Mouse (Mus musculus): ENCODE data around the gene Aacs. TPM values are rescaled to one million over a fixed set of nuclear protein-coding genes. Genes with fewer than 3 reads are reported as not detected.

Gene Aacs
- polyA plus RNA-seq, 1 experiment from 2014 or later, result 63.6 TPM

DNA sequence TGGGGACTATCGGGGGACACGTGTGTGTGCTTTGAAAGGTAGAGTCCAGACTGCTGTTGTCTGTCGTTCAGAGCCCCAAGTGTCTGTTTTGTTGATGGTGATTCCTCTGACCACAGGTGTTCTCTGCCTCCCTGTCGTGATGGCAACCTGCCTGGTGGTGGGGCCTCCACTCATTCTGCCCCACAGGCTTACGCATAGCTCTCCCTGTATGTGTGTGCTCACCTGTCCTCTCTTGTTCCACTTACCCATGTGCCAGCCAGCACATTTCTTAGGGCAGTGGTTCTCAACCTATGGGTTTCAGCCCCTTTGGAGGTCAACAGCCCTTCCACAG is 17.4 kb downstream of the Aacs start:
- Histone ChIP-seq H3K4me3 (replicated peaks; ENCODE audit: low read depth, low read length) (no peak overlapping the region), H3K9ac (replicated peaks; ENCODE audit: low read length) (no peak overlapping the region), H3K4me1 (ENCODE audit: control insufficient read depth, insufficient read depth, low read length) (no peaks in the 10 kb centered on the region), H3K27me3 (ENCODE audit: control insufficient read depth, insufficient read depth, low read length) (no peaks in the 10 kb centered on the region), H3K27ac (replicated peaks; ENCODE audit: low read depth, low read length) (no peak overlapping the region), H3K36me3 (ENCODE audit: control insufficient read depth, insufficient read depth, low read length) (peaks cover 55% of the 10 kb centered on the region), H3K4me2 (ENCODE audit: low read length) (no peak overlapping the region), H3K9me3 (ENCODE audit: control insufficient read depth, low read length) (no peaks in the 10 kb centered on the region)
- ATAC-seq (ENCODE audit: low FRiP score, low TSS enrichment) (no peak), DNase-seq (no peak)
- 61% methylated on average over 5 of the region's 5 CpGs for WGBS

DNA sequence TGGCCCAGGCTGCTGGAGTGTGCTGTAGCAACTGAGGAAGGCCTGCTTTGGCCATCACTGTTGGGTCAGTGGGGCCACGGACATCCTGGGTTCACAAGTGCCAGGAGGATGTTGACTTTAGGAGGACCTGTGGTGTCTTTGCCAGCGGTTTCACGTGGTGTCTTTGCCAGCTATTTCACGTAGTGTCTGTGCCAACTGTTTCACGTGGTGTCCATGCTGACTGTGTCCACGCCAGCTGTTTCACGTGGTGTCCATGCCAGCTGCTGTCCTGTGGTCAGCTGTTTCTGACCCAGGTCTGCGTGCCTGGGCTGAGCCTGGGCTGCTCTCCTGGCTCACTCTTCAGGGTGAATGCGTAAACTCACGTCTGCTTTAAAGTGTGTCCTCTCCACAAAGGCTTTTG is 20.0 kb downstream of the Aacs start:
- no peak for ATAC-seq (ENCODE audit: low FRiP score, low TSS enrichment)
- Histone ChIP-seq H3K4me2 (ENCODE audit: low read length) (no peak overlapping the region), H3K4me1 (ENCODE audit: control insufficient read depth, insufficient read depth, low read length) (no peaks in the 10 kb centered on the region), H3K27me3 (ENCODE audit: control insufficient read depth, insufficient read depth, low read length) (no peaks in the 10 kb centered on the region), H3K9ac (replicated peaks; ENCODE audit: low read length) (no peak overlapping the region), H3K4me3 (replicated peaks; ENCODE audit: low read depth, low read length) (no peak overlapping the region), H3K36me3 (ENCODE audit: control insufficient read depth, insufficient read depth, low read length) (peaks cover 57% of the 10 kb centered on the region), H3K9me3 (ENCODE audit: control insufficient read depth, low read length) (no peaks in the 10 kb centered on the region), H3K27ac (replicated peaks; ENCODE audit: low read depth, low read length) (no peak overlapping the region)
- 93% methylated on average over 10 of the region's 10 CpGs for WGBS
- DNase-seq, result no peak

DNA sequence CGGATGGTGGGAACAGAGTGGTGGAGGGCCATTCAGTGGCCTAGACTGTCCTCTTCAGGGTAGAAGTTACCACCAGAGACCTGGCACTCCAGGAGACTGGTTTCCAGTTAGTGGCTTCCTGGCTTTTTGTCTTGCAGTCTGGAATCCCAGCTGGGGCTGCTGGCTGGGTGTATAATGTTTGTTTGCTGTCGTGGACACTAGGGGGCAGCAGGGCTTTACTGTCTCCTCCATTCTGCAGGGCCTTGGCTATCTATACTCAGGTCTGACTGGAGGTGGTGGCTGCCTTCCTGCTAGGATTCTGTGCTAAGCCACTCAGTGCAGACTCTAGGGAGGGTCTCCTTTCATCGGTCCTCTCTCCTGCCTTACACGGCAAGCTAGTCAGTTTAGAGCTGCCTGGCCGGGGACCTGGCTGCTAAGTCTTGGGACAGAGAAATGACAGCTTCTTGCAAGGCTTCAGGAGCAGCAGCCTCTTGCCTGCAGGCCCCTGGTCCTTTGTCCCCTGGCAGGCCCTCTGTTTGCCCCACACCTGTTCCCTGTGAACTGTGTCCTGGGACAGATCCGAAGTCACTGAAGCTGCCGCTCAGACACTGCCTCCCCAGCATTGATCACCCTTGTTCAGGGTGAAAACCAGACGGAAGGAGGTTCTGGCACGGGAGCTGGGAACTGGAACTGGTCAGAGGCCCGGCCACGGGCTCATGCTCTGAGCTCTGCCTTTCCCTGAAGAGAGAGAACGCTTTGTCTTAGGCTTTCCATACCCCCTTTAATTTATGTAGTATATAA is 22.4 kb downstream of the Aacs start:
- H3K9me3 ChIP-seq (ENCODE audit: control insufficient read depth, low read length), result no peaks in the 10 kb centered on the region
- H3K36me3 ChIP-seq (ENCODE audit: control insufficient read depth, insufficient read depth, low read length), result peaks cover 40% of the 10 kb centered on the region
- WGBS, result 64% methylated on average over 12 of the region's 12 CpGs
- ATAC-seq (ENCODE audit: low FRiP score, low TSS enrichment) (peak; percentile 37; the same call in 1 of the 2 replicates), DNase-seq (peak; percentile 88)
- no peaks in the 10 kb centered on the region for H3K4me1 ChIP-seq (ENCODE audit: control insufficient read depth, insufficient read depth, low read length)
- H3K4me2 ChIP-seq (ENCODE audit: low read length), result no peak overlapping the region
- H3K9ac ChIP-seq (replicated peaks; ENCODE audit: low read length), result peak overlapping the region; percentile 3; the same call in 1 of the 2 replicates
- no peaks in the 10 kb centered on the region for H3K27me3 ChIP-seq (ENCODE audit: control insufficient read depth, insufficient read depth, low read length)
- peak overlapping the region; percentile 37; the same call in 1 of the 2 replicates for H3K27ac ChIP-seq (replicated peaks; ENCODE audit: low read depth, low read length)
- no peak overlapping the region for H3K4me3 ChIP-seq (replicated peaks; ENCODE audit: low read depth, low read length)

DNA sequence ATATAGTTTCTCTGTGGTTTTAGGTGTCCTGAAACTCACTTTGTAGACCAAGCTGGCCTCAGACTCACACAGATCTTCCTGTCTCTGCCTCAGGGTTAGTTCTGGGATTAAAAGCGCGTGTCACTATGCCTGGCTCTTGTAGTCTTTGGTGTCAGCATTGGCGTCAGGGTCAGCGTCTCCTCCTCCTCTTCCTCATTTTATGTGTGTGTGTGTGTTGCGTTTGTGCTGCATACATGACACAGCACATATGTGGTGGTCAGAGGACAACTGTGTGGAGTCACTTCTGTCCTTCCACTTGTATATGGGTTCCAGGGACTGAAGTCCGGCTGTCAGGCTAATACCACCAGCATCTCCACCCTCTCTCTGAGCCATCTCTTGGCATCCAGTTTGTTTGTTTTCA is 25.9 kb downstream of the Aacs start:
- no peaks in the 10 kb centered on the region for H3K9me3 ChIP-seq (ENCODE audit: control insufficient read depth, low read length)
- no peaks in the 10 kb centered on the region for H3K27me3 ChIP-seq (ENCODE audit: control insufficient read depth, insufficient read depth, low read length)
- H3K4me3 ChIP-seq (replicated peaks; ENCODE audit: low read depth, low read length), result no peak overlapping the region
- H3K9ac ChIP-seq (replicated peaks; ENCODE audit: low read length), result no peak overlapping the region
- no peak overlapping the region for H3K27ac ChIP-seq (replicated peaks; ENCODE audit: low read depth, low read length)
- no peak for DNase-seq
- WGBS, result 88% methylated on average over 6 of the region's 6 CpGs
- H3K4me1 ChIP-seq (ENCODE audit: control insufficient read depth, insufficient read depth, low read length), result no peaks in the 10 kb centered on the region
- no peak for ATAC-seq (ENCODE audit: low FRiP score, low TSS enrichment)
- H3K4me2 ChIP-seq (ENCODE audit: low read length), result no peak overlapping the region
- peaks cover 35% of the 10 kb centered on the region for H3K36me3 ChIP-seq (ENCODE audit: control insufficient read depth, insufficient read depth, low read length)

- H3K27me3 ChIP-seq (ENCODE audit: control insufficient read depth, insufficient read depth, low read length), result no peaks in the 10 kb centered on the region
- DNase-seq (no peak), ATAC-seq (ENCODE audit: low FRiP score, low TSS enrichment) (no peak)
- H3K9me3 ChIP-seq (ENCODE audit: control insufficient read depth, low read length), result no peaks in the 10 kb centered on the region
- 58% methylated on average over 3 of the region's 3 CpGs for WGBS
- no peak overlapping the region for H3K9ac ChIP-seq (replicated peaks; ENCODE audit: low read length)
- no peak overlapping the region for H3K4me3 ChIP-seq (replicated peaks; ENCODE audit: low read depth, low read length)
- H3K27ac ChIP-seq (replicated peaks; ENCODE audit: low read depth, low read length), result no peak overlapping the region
- no peaks in the 10 kb centered on the region for H3K4me1 ChIP-seq (ENCODE audit: control insufficient read depth, insufficient read depth, low read length)
- no peak overlapping the region for H3K4me2 ChIP-seq (ENCODE audit: low read length)
- H3K36me3 ChIP-seq (ENCODE audit: control insufficient read depth, insufficient read depth, low read length), result peaks cover 35% of the 10 kb centered on the region
These were observed 26.6 kb downstream of the Aacs start for GRCm38 (mm10) chr5:125502186-125502585.

DNA sequence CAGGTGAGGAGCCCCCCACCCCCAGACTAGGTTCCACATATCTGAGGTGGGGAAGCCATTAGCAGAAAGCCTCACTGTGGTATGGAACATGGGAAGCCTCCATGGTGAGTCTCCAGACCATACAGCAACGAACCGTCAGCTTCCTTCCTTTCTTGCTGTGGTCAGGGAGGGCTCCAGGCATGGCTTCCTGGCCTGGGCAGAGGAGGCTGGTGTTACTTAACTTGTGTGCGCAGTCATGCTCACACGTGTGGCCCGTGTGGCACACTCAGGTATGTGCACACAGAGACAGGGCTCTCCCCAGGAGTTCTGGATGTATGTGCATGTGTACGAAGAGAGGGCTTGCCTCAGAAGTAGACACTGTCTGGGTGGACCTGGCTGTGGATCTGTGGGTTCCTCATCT is 28.0 kb downstream of the Aacs start:
- Histone ChIP-seq H3K4me3 (replicated peaks; ENCODE audit: low read depth, low read length) (no peak overlapping the region), H3K27me3 (ENCODE audit: control insufficient read depth, insufficient read depth, low read length) (no peaks in the 10 kb centered on the region), H3K4me1 (ENCODE audit: control insufficient read depth, insufficient read depth, low read length) (no peaks in the 10 kb centered on the region), H3K9me3 (ENCODE audit: control insufficient read depth, low read length) (no peaks in the 10 kb centered on the region), H3K36me3 (ENCODE audit: control insufficient read depth, insufficient read depth, low read length) (peaks cover 44% of the 10 kb centered on the region), H3K4me2 (ENCODE audit: low read length) (no peak overlapping the region), H3K27ac (replicated peaks; ENCODE audit: low read depth, low read length) (no peak overlapping the region), H3K9ac (replicated peaks; ENCODE audit: low read length) (no peak overlapping the region)
- no peak for ATAC-seq (ENCODE audit: low FRiP score, low TSS enrichment)
- WGBS, result 95% methylated on average over 6 of the region's 6 CpGs
- DNase-seq, result no peak

DNA sequence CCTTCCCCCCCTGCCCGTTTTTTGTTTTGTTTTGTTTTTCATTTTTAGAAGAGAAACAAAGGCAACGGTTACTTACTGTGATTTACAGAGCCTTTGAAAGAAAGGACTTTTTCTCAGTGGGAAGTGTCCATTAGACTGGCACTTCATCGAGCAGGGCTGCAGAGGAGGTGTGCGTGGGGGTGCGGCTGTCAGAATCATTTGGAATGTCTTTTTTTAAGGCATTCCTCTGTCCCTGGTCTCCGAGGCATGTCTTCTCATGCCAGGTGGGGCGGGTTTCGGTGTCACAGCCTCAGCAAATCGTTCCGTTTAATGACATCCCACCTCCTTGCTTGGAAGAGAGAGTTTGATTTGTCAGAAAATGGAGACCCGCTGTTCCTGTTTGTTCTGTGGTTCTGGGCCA is 29.1 kb downstream of the Aacs start:
- ATAC-seq (ENCODE audit: low FRiP score, low TSS enrichment) (no peak), DNase-seq (no peak)
- Histone ChIP-seq H3K36me3 (ENCODE audit: control insufficient read depth, insufficient read depth, low read length) (peaks cover 48% of the 10 kb centered on the region), H3K27ac (replicated peaks; ENCODE audit: low read depth, low read length) (no peak overlapping the region), H3K9me3 (ENCODE audit: control insufficient read depth, low read length) (no peaks in the 10 kb centered on the region), H3K4me2 (ENCODE audit: low read length) (no peak overlapping the region), H3K9ac (replicated peaks; ENCODE audit: low read length) (no peak overlapping the region), H3K27me3 (ENCODE audit: control insufficient read depth, insufficient read depth, low read length) (no peaks in the 10 kb centered on the region), H3K4me1 (ENCODE audit: control insufficient read depth, insufficient read depth, low read length) (no peaks in the 10 kb centered on the region), H3K4me3 (replicated peaks; ENCODE audit: low read depth, low read length) (no peak overlapping the region)
- WGBS, result 61% methylated on average over 11 of the region's 11 CpGs

DNA sequence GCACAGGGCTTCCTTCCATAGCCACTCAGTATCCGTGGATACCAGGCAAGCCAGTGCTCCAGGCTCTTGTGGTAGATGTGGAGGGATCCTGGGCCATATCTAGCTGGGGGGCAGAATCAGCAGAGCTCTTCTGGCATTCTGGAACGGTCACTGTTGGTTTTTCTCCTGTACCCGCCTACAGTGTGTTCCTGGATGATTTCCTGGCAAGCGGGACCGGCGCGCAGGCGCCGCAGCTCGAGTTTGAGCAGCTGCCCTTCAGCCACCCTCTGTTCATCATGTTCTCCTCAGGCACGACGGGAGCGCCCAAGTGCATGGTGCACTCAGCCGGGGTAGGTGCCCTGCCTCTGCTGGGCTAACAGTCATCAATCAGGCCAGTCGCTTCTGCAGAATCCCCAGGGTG is 30.4 kb downstream of the Aacs start:
- H3K27me3 ChIP-seq (ENCODE audit: control insufficient read depth, insufficient read depth, low read length), result no peaks in the 10 kb centered on the region
- peaks cover 49% of the 10 kb centered on the region for H3K36me3 ChIP-seq (ENCODE audit: control insufficient read depth, insufficient read depth, low read length)
- no peak for ATAC-seq (ENCODE audit: low FRiP score, low TSS enrichment)
- no peaks in the 10 kb centered on the region for H3K9me3 ChIP-seq (ENCODE audit: control insufficient read depth, low read length)
- H3K4me3 ChIP-seq (replicated peaks; ENCODE audit: low read depth, low read length), result no peak overlapping the region
- H3K9ac ChIP-seq (replicated peaks; ENCODE audit: low read length), result no peak overlapping the region
- DNase-seq, result no peak
- no peak overlapping the region for H3K4me2 ChIP-seq (ENCODE audit: low read length)
- H3K27ac ChIP-seq (replicated peaks; ENCODE audit: low read depth, low read length), result no peak overlapping the region
- no peaks in the 10 kb centered on the region for H3K4me1 ChIP-seq (ENCODE audit: control insufficient read depth, insufficient read depth, low read length)
- 85% methylated on average over 15 of the region's 15 CpGs for WGBS

DNA sequence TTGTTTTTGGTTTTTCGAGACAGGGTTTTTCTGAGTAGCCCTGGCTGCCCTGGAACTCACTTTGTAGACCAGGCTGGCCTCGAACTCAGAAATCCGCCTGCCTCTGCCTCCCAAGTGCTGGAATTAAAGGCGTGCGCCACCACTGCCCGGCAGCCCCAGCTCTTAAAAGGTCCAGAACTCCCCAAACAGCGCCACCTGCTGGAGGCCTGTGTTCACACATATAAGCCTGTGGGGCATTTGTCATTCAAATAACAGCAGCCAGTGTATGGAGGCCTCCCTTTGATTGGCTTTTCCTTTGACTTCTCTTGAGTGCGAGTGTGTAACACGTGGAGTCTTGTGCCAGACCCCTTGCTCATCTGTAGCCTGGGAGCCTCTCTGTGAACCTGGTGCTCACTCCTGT is 32.0 kb downstream of the Aacs start:
- H3K36me3 ChIP-seq (ENCODE audit: control insufficient read depth, insufficient read depth, low read length), result peaks cover 61% of the 10 kb centered on the region
- DNase-seq, result no peak
- ATAC-seq (ENCODE audit: low FRiP score, low TSS enrichment), result no peak

More for the DNA sequence above, 32.0 kb downstream of the Aacs start:
- Histone ChIP-seq H3K9me3 (ENCODE audit: control insufficient read depth, low read length) (no peaks in the 10 kb centered on the region), H3K4me3 (replicated peaks; ENCODE audit: low read depth, low read length) (no peak overlapping the region), H3K4me1 (ENCODE audit: control insufficient read depth, insufficient read depth, low read length) (no peaks in the 10 kb centered on the region), H3K4me2 (ENCODE audit: low read length) (no peak overlapping the region), H3K27me3 (ENCODE audit: control insufficient read depth, insufficient read depth, low read length) (no peaks in the 10 kb centered on the region), H3K27ac (replicated peaks; ENCODE audit: low read depth, low read length) (no peak overlapping the region), H3K9ac (replicated peaks; ENCODE audit: low read length) (no peak overlapping the region)
- WGBS, result 93% methylated on average over 9 of the region's 9 CpGs

Data from midbrain, embryonic 14.5 days (tissue).